Comparison of ENCODE assay signal across 21 mouse cellular contexts in the genomic region with DNA sequence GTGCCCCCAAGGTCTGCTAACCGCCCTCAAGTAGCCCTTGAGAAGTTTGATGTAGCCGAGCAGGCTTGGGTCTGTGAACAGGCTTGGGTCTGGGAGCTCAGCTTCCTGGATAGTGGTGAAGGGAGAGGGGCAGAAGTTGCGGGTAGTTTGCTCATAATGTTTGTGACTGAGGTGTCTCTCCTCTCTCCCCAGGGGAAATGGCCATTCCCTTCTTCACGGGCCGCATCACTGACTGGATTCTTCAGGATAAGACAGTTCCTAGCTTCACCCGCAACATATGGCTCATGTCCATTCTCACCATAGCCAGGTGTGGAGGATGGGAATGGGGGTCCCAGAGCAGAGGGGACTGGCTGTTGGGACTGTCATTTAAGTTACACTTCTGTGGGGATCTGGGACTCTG. TPM values are rescaled to one million over a fixed set of nuclear protein-coding genes. Genes with fewer than 3 reads are reported as not detected.
DNase-seq lines count a peak whose midpoint lies in the region; ATAC-seq and TF ChIP-seq lines count a peak whose summit lies in the region.
"Had no signal": no experiment of that assay in that cellular context is flagged by ENCODE, and none has a peak within 500 bp of the region (broad histone marks: within the 10 kb centered on the region; RNA-seq: fewer than 3 reads in every experiment).

No protein-coding gene starts in this region.

- no peak for TF ChIP-seq CTCF in CH12.LX (conservative IDR thresholded peaks at IDR 0.05 in 1 of 2, IDR thresholded peaks at IDR 0.05 in 1 of 2; ENCODE audit: low read depth in 2 of 2, low read length in 2 of 2)

- peaks cover 88% of the 10 kb centered on the region for H3K79me2 ChIP-seq in CH12.LX (replicated peaks; ENCODE audit: control insufficient read depth, extremely low read depth, insufficient read depth, poor library complexity, severe bottlenecking)

- ATAC-seq in megakaryocyte, adult 5-6 weeks (ENCODE audit: poor library complexity, severe bottlenecking) = no peak
- no peak for ATAC-seq in midbrain, embryonic 11.5 days (ENCODE audit: low FRiP score)
- no peak for ATAC-seq in megakaryocyte progenitor cell, adult 5-6 weeks (replicated peaks; ENCODE audit: poor library complexity)
- ATAC-seq: forebrain, embryonic 15.5 days; hindbrain, postnatal 0 days had no signal

- WGBS in heart, embryonic 10.5 days = 62% methylated on average over 6 of the region's 6 CpGs
- 69% methylated on average over 6 of the region's 6 CpGs for WGBS in midbrain, embryonic 11.5 days

- no peaks in the 10 kb centered on the region for H3K9me3 ChIP-seq in heart, embryonic 10.5 days
- no peaks in the 10 kb centered on the region for H3K9me3 ChIP-seq in megakaryocyte, embryonic 14.5 days
- H3K9me3 ChIP-seq in CH12.LX (replicated peaks; ENCODE audit: low read length) = no peaks in the 10 kb centered on the region
- H3K9me3 ChIP-seq in midbrain, embryonic 11.5 days (ENCODE audit: control insufficient read depth, low read length) = no peaks in the 10 kb centered on the region
- H3K9me3 ChIP-seq: embryonic facial prominence, embryonic 12.5 days; forebrain, embryonic 15.5 days; heart, embryonic 12.5 days; hindbrain, embryonic 13.5 days had no signal

- no peak for TF ChIP-seq EP300 in CH12.LX (IDR thresholded peaks at IDR 0.05; ENCODE audit: low read length)

- no peak overlapping the region for H3K27ac ChIP-seq in heart, embryonic 10.5 days
- H3K27ac ChIP-seq in CH12.LX (ENCODE audit: insufficient read depth, low read depth) = peak overlapping the region; percentile 30
- H3K27ac ChIP-seq in midbrain, embryonic 11.5 days (ENCODE audit: low read depth, low read length) = no peak overlapping the region
- H3K27ac ChIP-seq: embryonic facial prominence, embryonic 12.5 days; forebrain, embryonic 15.5 days; hindbrain, embryonic 13.5 days; hindbrain, postnatal 0 days had no signal

- no peak overlapping the region for H3K4me3 ChIP-seq in heart, embryonic 10.5 days
- peak overlapping the region; percentile 86 for H3K4me3 ChIP-seq in megakaryocyte, embryonic 14.5 days (replicated peaks)
- H3K4me3 ChIP-seq in CH12.LX (replicated peaks in 1 of 3; ENCODE audit: low read depth in 2 of 3, low read length in 2 of 3, poor library complexity in 1 of 3) = peak overlapping the region; percentile 52 to 98 (median 81)
- H3K4me3 ChIP-seq in midbrain, embryonic 11.5 days (ENCODE audit: low read depth, low read length) = no peak overlapping the region

- in situ Hi-C loops in CH12.LX (cut with MboI; ENCODE audit: low pct_ligation_motif_present, low pct_unique_long_range_greater_than_20kb, low sequenced_read_pairs) = no loop called here

- DNase-seq in heart, embryonic 10.5 days (ENCODE audit: low spot score) = peak; percentile 48
- DNase-seq in heart, postnatal 14 days = no peak
- DNase-seq in CH12.LX (ENCODE audit: extremely low read depth) = no peak
- DNase-seq in induced T-regulatory cell, adult 2 months (ENCODE audit: low read depth) = peak; percentile 58
- DNase-seq in midbrain, embryonic 11.5 days (ENCODE audit: low spot score, missing footprints) = no peak
- DNase-seq: adrenal gland, adult 2 months; adrenal gland, postnatal 25 days; cerebellum, adult 11 months; cerebellum, adult 9-10 months; cerebellum, postnatal 25 days; gastrocnemius, postnatal 36 days; heart, adult 2 months had no signal

- intact Hi-C loops in heart, postnatal 14 days (cut with DNase I) = no loop called here

- H3K4me1 ChIP-seq in heart, embryonic 10.5 days = peaks cover 20% of the 10 kb centered on the region
- peaks cover 63% of the 10 kb centered on the region for H3K4me1 ChIP-seq in megakaryocyte, embryonic 14.5 days
- peaks cover 27 to 59% of the 10 kb centered on the region in 2 experiments for H3K4me1 ChIP-seq in CH12.LX (ENCODE audit: control insufficient read depth in 1 of 2, insufficient read depth in 2 of 2)
- peaks cover 11% of the 10 kb centered on the region for H3K4me1 ChIP-seq in midbrain, embryonic 11.5 days (ENCODE audit: control insufficient read depth, insufficient read depth, low read length)

- peak overlapping the region; percentile 92 for H3K4me2 ChIP-seq in CH12.LX (ENCODE audit: insufficient read depth, low read depth, poor library complexity, severe bottlenecking)
- H3K4me2 ChIP-seq in midbrain, embryonic 11.5 days = no peak overlapping the region

- TF ChIP-seq RAD21 in CH12.LX (IDR thresholded peaks at IDR 0.05; ENCODE audit: low read depth, low read length) = no peak

- dilution Hi-C loops in CH12.LX (cut with MboI; ENCODE audit: extremely low pct_ligation_motif_present, extremely low pct_unique_long_range_greater_than_20kb, low sequenced_read_pairs) = no loop called here

- peaks cover 98% of the 10 kb centered on the region for H3K27me3 ChIP-seq in heart, embryonic 10.5 days (ENCODE audit: insufficient read depth, poor library complexity, severe bottlenecking)
- no peaks in the 10 kb centered on the region for H3K27me3 ChIP-seq in megakaryocyte, embryonic 14.5 days (replicated peaks)
- H3K27me3 ChIP-seq in CH12.LX (replicated peaks) = no peaks in the 10 kb centered on the region
- H3K27me3 ChIP-seq in midbrain, embryonic 11.5 days (ENCODE audit: control insufficient read depth, insufficient read depth, low read length) = peaks cover 48% of the 10 kb centered on the region

- no peaks in the 10 kb centered on the region for H3K36me3 ChIP-seq in heart, embryonic 10.5 days
- H3K36me3 ChIP-seq in megakaryocyte, embryonic 14.5 days (replicated peaks; ENCODE audit: low read length) = peaks cover 61% of the 10 kb centered on the region
- H3K36me3 ChIP-seq in CH12.LX (replicated peaks in 1 of 2; ENCODE audit: control insufficient read depth in 1 of 2, insufficient read depth in 1 of 2, low read length in 1 of 2) = peaks cover 45 to 61% of the 10 kb centered on the region in 2 experiments
- no peaks in the 10 kb centered on the region for H3K36me3 ChIP-seq in midbrain, embryonic 11.5 days (ENCODE audit: control insufficient read depth, insufficient read depth, low read length)
- H3K36me3 ChIP-seq: embryonic facial prominence, embryonic 12.5 days; forebrain, embryonic 15.5 days; heart, embryonic 12.5 days; hindbrain, embryonic 13.5 days had no signal

- TF ChIP-seq POLR2A in CH12.LX (IDR thresholded peaks at IDR 0.05; ENCODE audit: low read depth, low read length) = peak; percentile 9; the same call in 1 of the 2 replicates

- peak overlapping the region; percentile 94 for H3K9ac ChIP-seq in CH12.LX (ENCODE audit: insufficient read depth, low read depth)
- H3K9ac ChIP-seq in midbrain, embryonic 11.5 days (ENCODE audit: low read length) = no peak overlapping the region
- H3K9ac ChIP-seq: embryonic facial prominence, embryonic 12.5 days; heart, embryonic 12.5 days had no signal

RNA-seq across cellular contexts. Expression of gene Psmb9, which starts 1.4 kb away (rescaled TPM):
- 0.41 and 0.60 TPM in 2 replicates for polyA plus RNA-seq in heart, embryonic 10.5 days (2016; fragmentation: Nextera tagmentation; extraction: Ambion mirVana)
- total RNA-seq in heart, postnatal 14 days (2021) = 1 to 10 TPM; 6.5 to 7.2 TPM
- polyA plus RNA-seq in megakaryocyte, embryonic 14.5 days (2012; ENCODE audit: insufficient read depth, low replicate concordance) = 15.3 and 32.2 TPM in 2 replicates
- total RNA-seq in megakaryocyte, adult 5-6 weeks (2015) = 142 and 149 TPM in 2 replicates
- total RNA-seq in megakaryocyte, adult 5-6 weeks (2017) = 78.7 and 125 TPM in 2 replicates
- total RNA-seq in CH12.LX (2012; rRNA removed) = 435 and 547 TPM in 2 replicates
- total RNA-seq in CH12.LX (2014; rRNA removed) = 156 and 159 TPM in 2 replicates
- 192 and 196 TPM in 2 replicates for polyA plus RNA-seq in CH12.LX (2012; ENCODE audit: insufficient read length, low read depth)
- 1.0 and 1.3 TPM in 2 replicates for polyA plus RNA-seq in midbrain, embryonic 11.5 days (2014; fragmentation: Nextera tagmentation; extraction: Ambion mirVana)
- total RNA-seq in megakaryocyte progenitor cell, adult 5-6 weeks (2015) = 112 and 120 TPM in 2 replicates
- total RNA-seq in megakaryocyte progenitor cell, adult 5-6 weeks (2017) = 122 and 126 TPM in 2 replicates

RNA-seq across cellular contexts. Expression of gene Tap1, which starts 1.6 kb away (rescaled TPM):
- polyA plus RNA-seq in heart, embryonic 10.5 days (2016; fragmentation: Nextera tagmentation; extraction: Ambion mirVana) = 0.84 and 1.2 TPM in 2 replicates
- 1 to 10 TPM; 5.4 to 5.5 TPM for total RNA-seq in heart, postnatal 14 days (2021)
- 27.1 and 27.9 TPM in 2 replicates for polyA plus RNA-seq in megakaryocyte, embryonic 14.5 days (2012; ENCODE audit: insufficient read depth, low replicate concordance)
- 43.4 and 46.2 TPM in 2 replicates for total RNA-seq in megakaryocyte, adult 5-6 weeks (2015)
- 96.5 and 101 TPM in 2 replicates for total RNA-seq in megakaryocyte, adult 5-6 weeks (2017)
- total RNA-seq in CH12.LX (2012; rRNA removed) = 164 and 184 TPM in 2 replicates
- 90.1 and 102 TPM in 2 replicates for total RNA-seq in CH12.LX (2014; rRNA removed)
- polyA plus RNA-seq in CH12.LX (2012; ENCODE audit: insufficient read length, low read depth) = 157 and 161 TPM in 2 replicates
- polyA plus RNA-seq in midbrain, embryonic 11.5 days (2014; fragmentation: Nextera tagmentation; extraction: Ambion mirVana) = 0.77 and 1.7 TPM in 2 replicates
- 27.6 and 30.5 TPM in 2 replicates for total RNA-seq in megakaryocyte progenitor cell, adult 5-6 weeks (2015)
- 62.5 and 82.8 TPM in 2 replicates for total RNA-seq in megakaryocyte progenitor cell, adult 5-6 weeks (2017)

RNA-seq across cellular contexts. Expression of gene Psmb8, which starts 8.5 kb away (rescaled TPM):
- 0.86 and 0.87 TPM in 2 replicates for polyA plus RNA-seq in heart, embryonic 10.5 days (2016; fragmentation: Nextera tagmentation; extraction: Ambion mirVana)
- 10 to 100 TPM in 1 of 2 experiments, 1 to 10 TPM in 1; 8.9 to 13.0 TPM for total RNA-seq in heart, postnatal 14 days (2021)
- polyA plus RNA-seq in megakaryocyte, embryonic 14.5 days (2012; ENCODE audit: insufficient read depth, low replicate concordance) = 16.6 and 74.9 TPM in 2 replicates
- total RNA-seq in megakaryocyte, adult 5-6 weeks (2015) = 230 and 263 TPM in 2 replicates
- 339 and 455 TPM in 2 replicates for total RNA-seq in megakaryocyte, adult 5-6 weeks (2017)
- 989 and 1,092 TPM in 2 replicates for total RNA-seq in CH12.LX (2012; rRNA removed)
- 846 and 857 TPM in 2 replicates for total RNA-seq in CH12.LX (2014; rRNA removed)
- 652 and 654 TPM in 2 replicates for polyA plus RNA-seq in CH12.LX (2012; ENCODE audit: insufficient read length, low read depth)
- 1.8 and 2.1 TPM in 2 replicates for polyA plus RNA-seq in midbrain, embryonic 11.5 days (2014; fragmentation: Nextera tagmentation; extraction: Ambion mirVana)
- 289 and 290 TPM in 2 replicates for total RNA-seq in megakaryocyte progenitor cell, adult 5-6 weeks (2015)
- total RNA-seq in megakaryocyte progenitor cell, adult 5-6 weeks (2017) = 461 and 471 TPM in 2 replicates

RNA-seq across cellular contexts. Expression of gene Tap2, which starts 14.3 kb away (rescaled TPM):
- 0.48 and 0.51 TPM in 2 replicates for polyA plus RNA-seq in heart, embryonic 10.5 days (2016; fragmentation: Nextera tagmentation; extraction: Ambion mirVana)
- total RNA-seq in heart, postnatal 14 days (2021) = 10 to 100 TPM; 18.9 to 20.7 TPM
- polyA plus RNA-seq in megakaryocyte, embryonic 14.5 days (2012; ENCODE audit: insufficient read depth, low replicate concordance) = 87.3 and 103 TPM in 2 replicates
- total RNA-seq in megakaryocyte, adult 5-6 weeks (2015) = 6.4 and 7.1 TPM in 2 replicates
- 34.2 and 35.9 TPM in 2 replicates for total RNA-seq in megakaryocyte, adult 5-6 weeks (2017)
- total RNA-seq in CH12.LX (2012; rRNA removed) = 110 and 116 TPM in 2 replicates
- total RNA-seq in CH12.LX (2014; rRNA removed) = 54.8 and 62.2 TPM in 2 replicates
- polyA plus RNA-seq in CH12.LX (2012; ENCODE audit: insufficient read length, low read depth) = 121 and 124 TPM in 2 replicates
- 0.27 and 0.63 TPM in 2 replicates for polyA plus RNA-seq in midbrain, embryonic 11.5 days (2014; fragmentation: Nextera tagmentation; extraction: Ambion mirVana)
- 8.5 and 17.1 TPM in 2 replicates for total RNA-seq in megakaryocyte progenitor cell, adult 5-6 weeks (2015)
- 54.6 and 67.9 TPM in 2 replicates for total RNA-seq in megakaryocyte progenitor cell, adult 5-6 weeks (2017)

RNA-seq across cellular contexts. Expression of gene H2-DMb1, which starts 36.1 kb away (rescaled TPM):
- polyA plus RNA-seq in heart, embryonic 10.5 days (2016; fragmentation: Nextera tagmentation; extraction: Ambion mirVana) = 0.23 and 0.29 TPM in 2 replicates
- 1 to 10 TPM; 1.4 to 1.8 TPM for total RNA-seq in heart, postnatal 14 days (2021)
- 1.1 TPM in 1 of 2 replicates, not detected in the other for polyA plus RNA-seq in megakaryocyte, embryonic 14.5 days (2012; ENCODE audit: insufficient read depth, low replicate concordance)
- 105 and 109 TPM in 2 replicates for total RNA-seq in megakaryocyte, adult 5-6 weeks (2015)
- total RNA-seq in megakaryocyte, adult 5-6 weeks (2017) = 110 and 132 TPM in 2 replicates
- total RNA-seq in CH12.LX (2012; rRNA removed) (60.7 and 67.0 TPM in 2 replicates), CH12.LX (2014; rRNA removed) (77.4 and 102 TPM in 2 replicates)
- 147 and 149 TPM in 2 replicates for polyA plus RNA-seq in CH12.LX (2012; ENCODE audit: insufficient read length, low read depth)
- polyA plus RNA-seq in midbrain, embryonic 11.5 days (2014; fragmentation: Nextera tagmentation; extraction: Ambion mirVana) = 0.25 and 0.38 TPM in 2 replicates
- total RNA-seq in megakaryocyte progenitor cell, adult 5-6 weeks (2015) = 36.2 and 39.4 TPM in 2 replicates
- 47.0 and 60.3 TPM in 2 replicates for total RNA-seq in megakaryocyte progenitor cell, adult 5-6 weeks (2017)
- polyA plus RNA-seq: C2C12 had no signal

Comparison
In these comparisons a context has a peak if more than half of its experiments do, and no peak if none do; other contexts are left out.
1. DNase-seq: peak in heart, embryonic 10.5 days (single experiment) and induced T-regulatory cell, adult 2 months (single experiment); none in heart, postnatal 14 days (0 of 2), CH12.LX (single experiment) and midbrain, embryonic 11.5 days (single experiment).
2. H3K4me3 ChIP-seq: peak in megakaryocyte, embryonic 14.5 days (single experiment) and CH12.LX (3 of 3); none in heart, embryonic 10.5 days (single experiment) and midbrain, embryonic 11.5 days (single experiment).
3. RNA of gene Psmb9, which starts 1.4 kb away (total RNA-seq): 156 to 547 TPM in CH12.LX, 78.7 to 149 TPM in megakaryocyte, adult 5-6 weeks and 112 to 126 TPM in megakaryocyte progenitor cell, adult 5-6 weeks; 6.5 to 7.2 TPM in heart, postnatal 14 days; every median in the first group is over 4 times any median in the second.
4. RNA of gene Tap1, which starts 1.6 kb away (total RNA-seq): 90.1 to 184 TPM in CH12.LX, 43.4 to 101 TPM in megakaryocyte, adult 5-6 weeks and 27.6 to 82.8 TPM in megakaryocyte progenitor cell, adult 5-6 weeks; 5.4 to 5.5 TPM in heart, postnatal 14 days; every median in the first group is over 4 times any median in the second.
5. RNA of gene Psmb8, which starts 8.5 kb away (total RNA-seq): 846 to 1,092 TPM in CH12.LX, 289 to 471 TPM in megakaryocyte progenitor cell, adult 5-6 weeks and 230 to 455 TPM in megakaryocyte, adult 5-6 weeks; 8.9 to 13.0 TPM in heart, postnatal 14 days; every median in the first group is over 10 times any median in the second.